Mouse (Mus musculus) bone marrow macrophage, adult 2 months (primary cell): ENCODE measurements around the gene Rgl2.

Experiments
- CTCF ChIP-seq: IDR thresholded peaks from 2 replicates; pipeline ENCODE4 v1.5.1; 2012; ENCODE audit warnings: low read depth, mild to moderate bottlenecking, low read length, moderate library complexity
- POLR2A ChIP-seq: IDR thresholded peaks from 2 replicates; pipeline ENCODE4 v1.6.1; 2012; ENCODE audit warnings: mild to moderate bottlenecking, low read depth, low read length, borderline replicate concordance

DNA sequence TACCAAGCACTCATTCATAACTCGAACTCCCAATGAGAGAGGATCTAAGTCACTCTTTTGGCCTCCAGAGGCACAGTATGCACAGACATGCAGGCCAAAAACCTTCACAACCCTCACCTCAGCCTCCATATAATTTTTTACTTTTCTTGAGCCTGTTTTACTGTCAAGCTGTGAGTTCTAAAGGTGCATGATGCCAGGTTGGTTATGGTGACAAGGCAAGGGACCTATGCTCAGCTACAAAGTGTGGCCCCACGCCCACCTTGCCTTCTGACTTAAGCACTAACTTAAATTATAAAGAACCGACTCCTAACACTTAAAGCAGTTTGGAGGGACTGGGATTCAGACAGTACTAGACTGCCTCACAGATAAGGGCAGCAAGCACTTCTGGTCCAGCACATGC, 24.0 kb downstream of the Rgl2 start:
- TF ChIP-seq POLR2A (no peak), CTCF (no peak)
